Mouse (Mus musculus) urinary bladder, postnatal 10 days (tissue): ENCODE results near the gene Ankrd6.

Experiments
- DNase-seq: peaks from one replicate; pipeline ENCODE4 v3.0.0; 2022; ENCODE audit warnings: low spot score

Ankrd6 gene

DNA sequence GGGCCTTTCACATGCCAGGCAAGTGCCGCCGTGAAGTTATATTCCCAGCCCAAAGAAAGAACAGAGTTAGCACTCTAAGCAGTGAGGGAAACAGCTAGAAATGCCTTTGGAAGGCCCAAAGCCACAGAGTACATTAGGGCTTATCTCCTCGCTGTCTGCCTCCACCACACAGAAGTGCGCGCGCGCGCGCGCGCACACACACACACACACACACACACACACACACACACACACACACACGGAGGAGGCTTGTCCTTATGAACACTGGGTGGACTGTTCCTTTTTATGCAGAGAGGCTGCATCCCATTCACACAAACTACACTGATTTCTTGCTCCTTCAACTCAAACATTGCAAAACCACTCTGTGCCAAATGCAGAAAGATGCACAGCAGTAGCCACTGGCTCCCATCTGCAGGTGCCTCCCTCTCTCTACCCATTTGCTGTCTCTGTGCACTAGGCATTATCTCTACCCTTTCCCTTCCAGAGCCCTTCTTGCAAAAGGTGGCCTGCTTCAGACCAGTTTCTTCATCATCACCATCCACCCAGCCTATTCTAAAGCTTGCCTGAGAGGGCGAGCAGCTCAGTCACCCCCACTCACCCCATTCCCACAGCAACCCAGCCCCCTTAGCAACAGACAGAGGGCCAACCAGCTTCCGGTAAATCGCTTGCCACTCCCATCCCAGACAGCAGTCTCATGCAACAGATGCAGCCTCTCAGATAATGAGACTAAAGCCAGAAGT, 88.5 kb downstream of the Ankrd6 start:
- no peak for DNase-seq

DNA sequence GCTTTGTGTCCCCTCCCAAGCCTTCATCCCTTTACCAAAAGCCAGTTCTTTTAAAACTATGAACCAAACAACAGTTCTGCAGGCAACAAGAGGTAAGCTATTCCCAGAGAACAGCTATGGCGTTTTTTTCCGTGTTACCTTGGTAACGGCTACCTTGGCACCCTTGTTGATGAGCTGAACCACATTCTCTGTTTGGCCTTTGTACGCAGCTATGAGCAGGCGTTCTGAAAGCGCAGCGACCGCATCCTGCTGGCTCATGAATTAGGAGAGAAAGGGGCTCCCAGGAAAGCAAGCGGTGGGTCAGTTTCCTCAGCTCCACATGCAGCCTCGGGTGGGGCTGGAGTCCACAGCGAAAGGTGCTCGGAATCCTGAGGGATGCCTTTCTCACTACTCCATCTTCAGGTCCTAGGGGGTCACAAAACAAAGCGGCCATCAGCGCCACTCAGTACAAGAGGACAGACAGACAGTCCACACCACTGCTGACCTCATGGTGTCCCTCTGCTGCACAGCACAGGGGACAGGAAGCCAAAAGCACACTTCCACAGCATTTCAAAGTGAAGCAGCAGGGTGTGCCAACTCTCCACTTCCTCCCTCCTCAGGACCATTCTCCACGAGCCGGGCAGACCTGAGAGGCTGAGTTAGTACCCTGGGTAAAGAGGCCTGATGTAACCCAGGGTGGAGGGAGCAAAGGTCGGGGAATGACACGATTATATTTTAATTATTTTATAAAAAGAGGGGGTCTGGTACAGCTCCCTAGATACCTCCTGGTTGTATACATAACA, 90.3 kb downstream of the Ankrd6 start:
- DNase-seq = no peak

DNA sequence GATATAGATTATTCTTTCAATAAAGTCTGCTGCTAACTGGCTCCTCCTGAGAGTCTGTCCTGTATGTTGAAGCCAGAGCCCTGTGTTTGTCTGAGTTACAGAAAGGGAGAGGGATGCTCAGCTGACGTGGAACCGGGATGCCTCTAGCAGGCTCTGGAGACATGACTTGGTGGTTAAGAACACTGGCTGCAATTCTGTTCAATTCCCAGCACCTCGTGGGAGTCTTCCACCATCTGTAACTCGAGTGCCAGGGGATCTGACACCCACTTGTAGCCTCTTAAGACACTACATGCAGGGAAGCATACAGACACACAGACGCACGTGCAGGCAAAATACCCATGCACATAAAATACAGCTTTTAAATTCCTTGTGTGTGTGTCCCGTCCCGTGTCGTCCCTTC, 95.1 kb downstream of the Ankrd6 start:
- no peak for DNase-seq

DNA sequence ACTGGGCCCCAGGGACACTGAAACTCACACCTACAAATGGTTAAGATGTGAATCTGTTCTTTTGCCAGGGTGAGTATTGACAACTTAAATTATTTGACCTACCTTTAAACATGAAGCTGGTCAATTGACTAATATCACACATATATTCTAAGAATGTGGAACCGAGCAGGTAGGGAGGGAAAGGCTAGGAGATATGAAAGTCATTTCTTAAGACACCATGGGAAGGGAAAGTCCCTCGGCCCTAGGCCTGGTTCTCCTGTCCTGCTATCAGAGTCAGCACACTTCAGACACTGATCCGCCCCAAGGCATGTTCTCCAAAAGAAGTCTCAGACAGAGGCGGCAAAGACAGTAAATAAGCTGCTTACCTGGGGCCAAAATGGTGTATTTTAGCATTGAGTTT, 95.7 kb downstream of the Ankrd6 start:
- DNase-seq = no peak

DNA sequence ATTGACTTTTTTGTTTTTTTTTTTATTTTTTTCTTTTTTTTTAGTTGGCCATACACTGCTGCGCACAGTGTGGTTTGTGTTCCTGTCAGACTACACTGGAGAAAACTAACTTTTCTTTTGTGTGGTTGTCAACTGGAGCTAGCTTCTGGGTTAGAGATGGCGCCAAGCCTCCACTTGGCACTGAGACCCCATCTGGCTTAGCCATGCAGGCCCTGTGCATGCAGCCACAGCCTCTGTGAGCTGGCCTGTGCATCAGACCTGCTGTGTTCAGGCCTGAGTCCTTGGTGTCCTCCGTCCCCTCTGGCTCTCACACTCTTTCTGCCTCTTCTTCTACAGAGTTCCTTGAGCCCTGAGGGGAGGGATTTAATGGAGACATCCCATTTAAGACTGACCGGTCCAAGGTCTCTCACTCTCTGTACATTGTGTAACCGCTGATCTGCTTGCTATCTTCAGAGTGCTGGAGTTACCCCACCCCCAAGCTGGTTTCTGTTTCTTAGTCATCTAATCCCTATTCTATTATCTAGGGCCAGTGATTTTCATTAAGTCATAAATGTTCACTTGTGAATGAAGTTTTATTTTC, 96.9 kb downstream of the Ankrd6 start:
- DNase-seq = no peak

DNA sequence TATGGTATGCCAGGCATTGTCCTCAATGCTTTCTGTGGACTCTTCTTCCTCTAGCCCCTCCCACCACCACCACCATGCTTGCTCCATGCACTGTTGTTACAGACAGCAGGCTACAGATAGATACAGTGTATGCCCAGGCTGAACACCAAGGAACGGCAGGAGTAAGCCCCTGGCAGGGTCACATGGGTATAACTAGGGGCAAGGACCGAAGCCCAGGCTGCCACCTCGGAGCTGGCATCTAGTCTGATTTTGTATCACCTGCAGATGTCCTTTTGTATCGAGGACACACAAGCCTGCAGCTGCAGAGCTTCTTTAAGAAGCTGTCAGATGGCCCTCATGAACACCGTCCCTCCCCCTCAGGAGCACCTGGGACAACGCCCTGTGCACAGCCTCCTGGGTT, 97.8 kb downstream of the Ankrd6 start:
- DNase-seq = no peak

DNA sequence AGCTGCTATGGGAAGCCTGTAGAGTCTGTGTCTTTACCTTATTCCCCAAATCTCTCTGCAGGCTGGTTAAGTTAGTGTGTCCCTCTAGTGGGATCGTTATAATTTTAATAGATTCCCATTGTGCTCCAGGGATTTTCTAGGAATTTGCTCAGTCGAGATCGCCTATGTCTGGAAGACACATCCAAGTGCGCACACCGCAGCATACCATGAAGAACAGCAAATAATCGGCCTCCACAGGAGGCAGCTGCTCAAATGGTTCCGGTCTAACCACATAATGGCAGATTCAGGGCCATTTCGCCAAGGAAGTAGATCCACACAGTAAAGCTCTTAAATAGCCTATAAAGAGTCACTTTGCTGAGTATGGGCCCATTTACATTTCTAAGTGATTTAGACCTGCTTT, 98.3 kb downstream of the Ankrd6 start:
- no peak for DNase-seq

DNA sequence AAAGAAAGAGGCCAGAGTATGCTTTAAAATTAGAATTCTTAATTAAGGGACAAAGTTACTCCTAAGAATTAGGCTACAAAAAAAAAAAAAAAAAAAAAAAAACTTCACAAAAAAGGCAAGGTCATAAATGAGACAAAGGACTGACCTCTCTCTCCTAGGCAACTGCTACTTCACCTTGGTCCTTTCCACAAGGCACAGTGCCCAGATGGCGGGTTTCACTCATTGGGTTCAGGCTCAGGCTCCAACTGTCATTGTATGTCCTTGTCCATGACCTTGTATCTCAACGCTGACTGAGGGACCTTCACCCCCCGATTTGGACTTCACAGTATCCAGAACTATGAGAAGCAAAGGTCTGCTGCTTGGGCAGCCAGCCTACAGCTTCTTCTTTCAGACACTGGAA, 112.2 kb downstream of the Ankrd6 start:
- no peak for DNase-seq

DNA sequence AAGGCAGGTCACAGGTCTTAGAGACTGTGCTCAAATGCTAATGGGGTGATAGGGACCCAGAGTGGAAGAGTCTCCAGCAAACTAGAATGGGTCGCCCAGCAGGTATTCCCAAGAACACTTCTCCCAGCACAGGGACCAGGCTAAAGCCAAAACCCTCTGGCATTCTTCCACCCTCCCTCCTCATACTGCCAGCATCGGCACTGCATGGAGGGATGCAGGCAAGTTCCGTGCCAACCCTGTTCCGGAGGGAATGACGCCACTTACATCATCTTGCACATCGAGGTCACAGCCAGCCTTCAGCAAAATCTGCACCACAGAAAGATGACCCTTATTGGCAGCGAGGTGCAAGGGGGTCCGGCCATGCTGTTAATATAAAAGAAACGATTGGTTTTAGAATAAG, 114.6 kb downstream of the Ankrd6 start:
- DNase-seq = no peak

DNA sequence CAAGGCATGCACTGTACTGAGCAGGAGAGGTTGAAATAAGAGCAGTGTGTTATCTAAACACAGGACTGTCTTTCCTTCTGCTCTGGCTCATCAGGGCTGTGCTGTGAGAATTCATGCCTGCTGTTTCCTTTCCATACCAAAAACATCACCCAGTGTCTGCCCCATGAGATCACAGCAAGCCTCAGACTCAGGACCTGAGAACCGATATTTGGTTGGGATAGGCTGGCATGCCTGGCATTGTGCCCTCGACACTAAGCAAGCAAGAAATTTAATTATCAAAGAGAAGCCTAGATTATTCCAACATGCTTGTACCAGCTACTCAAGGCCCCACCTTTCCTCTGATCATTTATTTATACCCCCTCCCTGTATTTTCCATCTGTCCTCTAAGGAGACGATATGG, 116.1 kb downstream of the Ankrd6 start:
- no peak for DNase-seq

DNA sequence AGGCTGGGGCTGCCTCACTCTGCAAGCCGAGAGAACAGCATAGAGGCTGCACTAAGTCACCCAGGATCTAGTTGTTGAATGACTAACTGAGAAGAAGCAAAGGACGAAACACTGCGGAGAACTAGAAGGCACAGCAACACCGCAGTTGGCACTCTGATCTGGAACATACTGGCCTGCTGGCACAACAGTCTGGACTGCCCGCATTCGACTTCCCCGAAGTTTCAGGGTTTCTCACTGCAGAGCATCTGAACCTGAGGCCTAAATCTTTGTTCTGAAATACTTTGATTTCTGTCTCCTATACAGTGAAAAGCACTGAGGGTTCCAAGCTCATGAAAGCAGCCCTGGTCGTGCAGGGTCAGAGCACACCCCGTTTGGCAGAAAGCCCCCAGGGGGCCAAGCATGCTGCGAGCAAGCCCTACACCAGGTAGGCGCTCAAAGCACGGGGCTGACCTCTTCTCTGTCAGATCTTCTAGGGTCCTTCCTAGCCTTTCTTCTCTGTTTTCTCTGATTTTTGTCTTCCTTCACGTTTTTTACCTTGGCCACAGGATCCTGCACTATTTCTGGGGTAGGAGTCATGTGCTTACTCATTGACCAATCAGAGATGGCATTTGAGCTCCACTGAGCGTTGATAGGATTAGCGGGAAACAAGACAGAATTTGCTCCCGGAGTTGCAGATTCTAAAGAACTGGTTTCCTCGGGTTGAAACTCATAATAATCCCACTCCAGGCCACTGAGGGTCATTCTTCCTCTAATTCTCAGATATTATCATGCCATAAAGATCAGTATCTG, 117.0 kb downstream of the Ankrd6 start:
- DNase-seq = no peak

DNA sequence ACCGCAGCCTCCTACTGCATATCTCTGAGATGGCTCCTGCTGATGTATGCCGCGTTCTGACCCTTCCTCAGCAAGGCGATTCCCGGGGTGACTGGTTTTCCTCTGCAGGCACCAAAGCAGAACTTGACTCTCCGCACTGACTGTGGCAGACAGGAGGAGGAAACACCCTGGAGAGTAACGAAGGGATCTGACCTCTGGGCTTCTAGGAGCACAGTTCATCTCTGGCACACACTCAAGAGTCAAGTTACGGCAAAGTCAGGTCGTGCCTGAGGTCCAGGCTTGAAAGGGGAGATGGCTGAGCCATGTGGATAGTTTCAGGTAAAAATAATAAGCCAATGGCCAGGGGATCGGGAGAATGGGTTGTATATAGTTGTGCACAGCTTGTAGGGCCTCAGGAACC, 121.3 kb downstream of the Ankrd6 start:
- DNase-seq = no peak

DNA sequence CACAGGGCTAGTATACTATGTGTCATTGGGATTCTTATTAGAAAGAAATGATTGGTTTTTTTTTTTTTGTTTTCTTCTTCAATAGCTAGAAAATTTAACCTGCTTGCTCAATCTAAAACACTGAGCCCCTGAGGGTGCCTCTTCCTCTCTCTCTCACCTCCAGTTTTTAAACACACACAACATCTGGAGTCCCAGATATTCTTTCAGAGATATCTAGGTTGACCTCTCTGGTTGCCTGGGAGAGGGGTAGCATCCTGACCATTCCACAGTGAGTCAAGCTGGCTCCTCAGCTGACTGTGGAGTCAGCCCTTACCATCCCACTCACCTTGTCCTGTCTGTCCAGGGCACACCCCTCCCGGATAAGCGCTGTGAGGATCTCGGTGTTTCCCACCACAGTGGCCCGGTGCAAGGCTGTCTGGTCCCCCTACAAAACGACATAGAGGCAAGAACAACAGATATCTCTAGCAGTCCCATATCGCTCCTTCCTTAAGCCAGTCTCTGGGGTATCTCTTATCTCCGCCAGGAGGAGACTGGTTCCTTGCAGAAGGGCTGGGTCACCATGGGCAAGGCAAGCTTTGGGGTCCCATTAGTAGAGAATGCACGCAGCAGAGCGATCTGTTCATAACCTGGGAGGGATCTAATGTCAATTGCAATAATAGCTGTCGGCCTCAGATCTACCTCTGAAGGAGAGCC, 122.1 kb downstream of the Ankrd6 start:
- DNase-seq = no peak

DNA sequence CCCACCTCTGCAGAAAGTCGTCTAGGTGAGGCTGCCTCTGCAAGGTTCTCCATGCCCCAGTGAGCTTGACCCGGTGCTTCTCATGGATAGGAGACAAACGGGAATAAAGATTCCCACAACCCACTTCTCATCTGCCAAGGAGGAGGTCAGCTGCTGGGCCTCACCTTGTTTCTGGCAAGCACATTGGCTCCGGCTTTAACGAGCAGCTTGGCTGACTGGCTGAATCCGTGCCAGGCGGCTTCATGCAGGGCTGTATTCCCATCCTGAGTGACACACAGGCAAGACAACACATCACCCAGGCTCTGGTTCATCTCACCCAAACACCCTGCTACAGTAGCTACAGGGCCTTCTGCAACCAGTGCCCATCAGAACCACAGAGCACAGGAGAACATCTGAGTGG, 123.7 kb downstream of the Ankrd6 start:
- no peak for DNase-seq

DNA sequence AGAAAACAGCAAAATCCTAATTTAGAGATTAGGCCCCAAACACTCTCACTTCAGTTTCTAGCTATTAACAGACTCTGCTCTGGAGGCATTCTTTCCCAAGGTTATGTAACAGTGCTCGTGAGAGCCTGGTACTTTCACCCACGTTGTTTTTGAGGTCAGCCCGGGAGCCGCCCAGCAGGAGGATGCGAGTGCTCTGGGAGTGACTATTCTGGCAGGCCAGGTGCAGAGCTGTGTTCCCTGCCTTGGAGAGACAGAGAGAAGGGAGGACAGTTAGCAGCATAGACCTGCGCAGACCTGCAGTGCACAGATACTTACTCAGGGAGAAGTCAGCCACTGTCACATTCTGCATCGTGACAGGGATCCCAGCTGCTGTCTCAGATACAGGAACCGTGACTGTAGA, 126.4 kb downstream of the Ankrd6 start:
- no peak for DNase-seq

DNA sequence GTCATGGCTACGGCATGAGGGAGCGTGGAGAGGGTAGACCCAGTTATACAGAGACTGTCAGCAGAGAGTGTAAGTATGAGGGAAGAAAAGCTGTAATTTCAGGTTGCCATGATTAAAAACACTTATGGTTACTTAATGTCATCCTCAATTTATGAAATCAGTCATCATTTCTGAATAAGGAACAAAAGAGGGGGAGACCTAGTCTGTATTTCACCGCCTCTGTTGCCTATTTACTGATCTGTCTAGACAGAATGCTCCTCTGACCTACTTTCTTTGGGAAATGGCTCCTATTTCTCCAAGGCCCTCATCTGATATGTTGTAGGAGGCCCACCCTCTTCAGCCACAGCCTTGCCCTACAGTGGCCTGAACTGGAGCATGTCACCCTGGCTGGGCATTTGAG, 130.0 kb downstream of the Ankrd6 start:
- DNase-seq = no peak

DNA sequence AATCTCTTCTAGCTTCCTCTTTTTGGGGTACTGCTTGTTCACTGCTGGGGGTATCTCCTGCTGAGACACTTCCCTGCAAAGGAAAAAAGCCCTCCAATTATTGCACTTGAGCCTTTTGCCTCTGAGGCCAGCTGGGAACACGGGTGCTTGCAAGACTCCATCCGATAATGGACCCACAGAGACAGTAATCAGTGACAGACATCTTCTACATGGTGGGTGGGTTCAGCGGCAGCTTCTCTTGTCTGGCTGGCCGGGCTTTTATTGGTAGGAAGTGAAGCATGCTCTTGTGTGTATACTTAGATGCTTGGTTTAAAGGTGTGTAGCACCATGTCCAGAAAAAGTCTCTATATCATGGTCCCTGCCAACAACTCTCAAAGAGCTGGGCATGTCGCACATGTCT, 133.2 kb downstream of the Ankrd6 start:
- no peak for DNase-seq

DNA sequence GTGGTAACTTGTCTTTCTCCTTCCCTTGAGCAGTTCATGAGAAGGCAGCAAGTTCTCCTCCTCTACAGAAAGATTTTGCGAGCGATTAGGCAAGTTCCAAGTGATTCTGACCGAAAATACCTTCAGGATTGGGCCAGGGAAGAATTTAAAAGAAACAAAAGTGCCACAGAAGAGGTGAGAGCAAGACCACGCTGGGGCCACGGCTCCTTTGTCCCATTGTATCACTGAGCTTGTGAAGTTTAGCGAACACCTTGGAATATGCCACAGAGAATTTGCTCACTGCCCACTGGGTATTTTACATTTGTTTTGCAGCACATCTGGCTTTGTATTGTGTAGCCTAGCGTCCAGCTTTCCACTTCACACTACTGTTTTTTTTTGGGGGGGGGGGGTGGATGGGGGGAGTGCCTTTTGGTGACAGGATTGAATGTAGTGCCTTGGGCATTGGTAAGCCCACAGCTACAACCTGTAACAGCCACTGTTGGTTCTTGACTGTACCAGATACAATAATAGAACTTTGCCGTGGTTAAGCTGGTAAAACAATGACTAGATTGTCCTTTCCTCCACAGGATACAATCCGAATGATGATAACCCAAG, 150.0 kb downstream of the Ankrd6 start:
- DNase-seq = no peak

DNA sequence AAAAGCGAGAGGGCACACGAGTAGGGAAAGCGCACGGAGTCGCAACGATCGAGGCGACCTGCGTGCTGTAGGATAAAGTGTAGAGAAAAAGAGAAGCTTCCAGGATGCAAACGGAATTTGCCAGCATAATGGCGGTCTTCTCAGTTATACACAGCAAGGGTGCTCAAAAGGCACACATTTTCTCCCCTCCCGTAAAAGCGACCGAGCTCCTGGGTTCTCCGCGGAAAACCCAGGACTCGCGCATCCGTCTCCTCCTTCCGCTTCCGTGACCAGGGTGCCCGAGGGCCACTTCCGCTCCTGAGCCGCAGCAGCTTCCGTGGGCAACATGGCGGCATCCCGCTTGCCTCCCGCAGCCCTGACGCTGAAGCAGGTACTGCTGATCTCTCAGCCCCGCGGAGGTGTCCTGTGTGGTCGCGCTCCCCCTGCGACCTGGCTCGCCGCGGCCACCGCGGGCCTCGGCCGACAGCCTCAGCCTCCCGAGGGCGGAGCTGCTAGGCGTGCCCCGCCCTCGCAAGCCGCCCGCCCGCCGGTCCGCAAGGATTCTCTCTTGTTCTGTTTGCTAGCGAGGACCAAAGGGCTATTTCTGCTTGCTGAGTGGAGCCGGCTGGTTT, 150.6 kb downstream of the Ankrd6 start, which contains the start of gene Lyrm2:
Gene Lyrm2, plus strand, starts transcription at position 288 of the 611 bp plus-strand sequence.
- DNase-seq = no peak

DNA sequence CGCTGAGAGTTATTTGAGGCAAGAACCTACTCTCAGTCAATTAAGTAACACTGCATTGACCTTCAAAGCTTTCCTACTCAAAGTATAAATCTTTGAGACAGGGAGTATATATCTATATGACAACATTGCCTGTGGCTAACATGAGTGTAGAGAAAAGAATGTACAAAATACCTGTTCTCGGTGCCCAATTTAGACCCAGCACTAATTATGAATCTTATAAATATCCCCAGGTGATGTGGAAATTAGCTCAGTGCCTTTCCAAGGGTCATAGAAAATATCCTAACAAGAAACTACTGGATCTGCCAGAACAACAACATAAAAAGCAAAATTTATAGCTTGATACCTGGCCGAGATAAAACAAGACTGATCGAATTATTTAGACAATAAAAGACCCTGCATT, 151.7 kb downstream of the Ankrd6 start:
- no peak for DNase-seq

DNA sequence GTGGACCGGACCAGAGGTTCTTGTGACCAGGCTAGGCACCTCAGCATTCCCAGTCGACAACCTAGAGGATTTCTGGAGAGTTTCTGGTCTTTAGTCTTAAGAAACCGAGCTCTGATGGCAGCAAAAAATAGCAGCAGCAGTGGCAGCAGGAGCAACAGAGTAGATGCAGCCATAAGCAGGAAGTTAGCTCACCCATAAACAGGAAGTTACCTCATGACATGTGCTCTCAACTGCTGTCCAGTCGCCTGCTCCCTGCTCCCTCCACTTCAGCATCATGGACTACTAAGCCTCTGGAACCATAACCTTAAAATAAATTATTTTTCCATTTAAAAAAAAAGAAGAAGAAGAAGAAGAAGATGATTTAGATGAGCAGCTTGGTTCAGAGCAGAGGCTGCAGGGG, 161.6 kb downstream of the Ankrd6 start:
- no peak for DNase-seq
